12 mouse cellular contexts compared by ENCODE assay signal in genomic region chr13:54680184-54680853, GRCm38 (mm10). TPM values are rescaled to one million over a fixed set of nuclear protein-coding genes. Genes with fewer than 3 reads are reported as not detected.
A peak's percentile ranks its signal among the peaks of the same experiment; 100 is the strongest.
DNase-seq lines count a peak whose midpoint lies in the region; ATAC-seq and TF ChIP-seq lines count a peak whose summit lies in the region.
"Had no signal": no experiment of that assay in that cellular context is flagged by ENCODE, and none has a peak within 500 bp of the region (broad histone marks: within the 10 kb centered on the region; RNA-seq: fewer than 3 reads in every experiment).

No protein-coding gene starts in this region.

- H3K4me2 ChIP-seq in intestine, embryonic 16.5 days (ENCODE audit: low read depth, low read length), result no peak overlapping the region
- no peak overlapping the region for H3K4me2 ChIP-seq in intestine, postnatal 0 days (replicated peaks; ENCODE audit: low read depth)
- no peak overlapping the region for H3K4me2 ChIP-seq in midbrain, postnatal 0 days (ENCODE audit: low read depth, low read length, poor library complexity, severe bottlenecking)

- peaks cover 19% of the 10 kb centered on the region for H3K4me1 ChIP-seq in intestine, embryonic 16.5 days (ENCODE audit: control insufficient read depth, insufficient read depth, low read length)
- no peaks in the 10 kb centered on the region; the same call in 1 of the 2 replicates for H3K4me1 ChIP-seq in intestine, postnatal 0 days (replicated peaks; ENCODE audit: control insufficient read depth, insufficient read depth, low read length)
- peaks cover 12% of the 10 kb centered on the region for H3K4me1 ChIP-seq in midbrain, postnatal 0 days (ENCODE audit: insufficient read depth, low read length)

- H3K36me3 ChIP-seq in intestine, embryonic 16.5 days (ENCODE audit: control insufficient read depth, insufficient read depth, low read length), result peaks cover 21% of the 10 kb centered on the region
- peaks cover 45% of the 10 kb centered on the region for H3K36me3 ChIP-seq in intestine, postnatal 0 days (ENCODE audit: control insufficient read depth, insufficient read depth)
- peaks cover 52% of the 10 kb centered on the region for H3K36me3 ChIP-seq in midbrain, postnatal 0 days (ENCODE audit: insufficient read depth, low read length)

- no peak overlapping the region for H3K9ac ChIP-seq in intestine, embryonic 16.5 days (ENCODE audit: low read depth, low read length)
- H3K9ac ChIP-seq in intestine, postnatal 0 days (ENCODE audit: low read depth, low read length), result no peak overlapping the region
- H3K9ac ChIP-seq in midbrain, postnatal 0 days (replicated peaks; ENCODE audit: low read length, poor library complexity, severe bottlenecking), result no peak overlapping the region

- no peaks in the 10 kb centered on the region for H3K9me3 ChIP-seq in intestine, embryonic 16.5 days (ENCODE audit: control insufficient read depth, low read length)
- no peaks in the 10 kb centered on the region for H3K9me3 ChIP-seq in intestine, postnatal 0 days (ENCODE audit: control insufficient read depth)
- H3K9me3 ChIP-seq in midbrain, postnatal 0 days (ENCODE audit: low read length), result no peaks in the 10 kb centered on the region

- no peaks in the 10 kb centered on the region for H3K27me3 ChIP-seq in intestine, embryonic 16.5 days (replicated peaks; ENCODE audit: control insufficient read depth, insufficient read depth, low read length)
- no peaks in the 10 kb centered on the region for H3K27me3 ChIP-seq in intestine, postnatal 0 days (replicated peaks; ENCODE audit: control insufficient read depth, insufficient read depth, low read length)
- H3K27me3 ChIP-seq in midbrain, postnatal 0 days (ENCODE audit: insufficient read depth, low read length), result no peaks in the 10 kb centered on the region

- ATAC-seq in intestine, embryonic 16.5 days, result 0 out of 2 replicates have a peak, but pooled peaks have one; percentile 23
- no peak for ATAC-seq in intestine, postnatal 0 days
- no peak for ATAC-seq in midbrain, postnatal 0 days (ENCODE audit: low FRiP score)
- ATAC-seq: CD4-positive, CD25-positive, alpha-beta regulatory T cell, adult 4 months had no signal

- WGBS in intestine, embryonic 16.5 days, result 78% methylated on average over 17 of the region's 17 CpGs
- 78% methylated on average over 17 of the region's 17 CpGs for WGBS in intestine, postnatal 0 days
- WGBS in midbrain, postnatal 0 days, result 74% methylated on average over 17 of the region's 17 CpGs

- DNase-seq in c-Kit-negative CD71-positive TER-119-positive erythroid progenitor cells, embryonic 14.5 days (ENCODE audit: low read depth, low spot score), result peak; percentile 74
- DNase-seq in liver, result peak; percentile 92
- DNase-seq in spleen, postnatal 14 days (ENCODE audit: low spot score in 2 of 2), result peak; percentile 50 to 59
- no peak for DNase-seq in midbrain, postnatal 0 days (ENCODE audit: low spot score)
- DNase-seq in ovary, postnatal 36 days (ENCODE audit: low spot score), result no peak
- DNase-seq: kidney, postnatal 14 days; lung, postnatal 4 days had no signal

- H3K4me3 ChIP-seq in intestine, embryonic 16.5 days (ENCODE audit: low read length), result no peak overlapping the region
- H3K4me3 ChIP-seq in intestine, postnatal 0 days (ENCODE audit: low read depth, low read length), result no peak overlapping the region
- H3K4me3 ChIP-seq in midbrain, postnatal 0 days (ENCODE audit: low read depth, low read length), result no peak overlapping the region

- no peak for TF ChIP-seq CTCF in intestine, postnatal 0 days (IDR thresholded peaks at IDR 0.05; ENCODE audit: low read depth)
- TF ChIP-seq CTCF in midbrain, postnatal 0 days (IDR thresholded peaks at IDR 0.05), result no peak

- no peak overlapping the region for H3K27ac ChIP-seq in intestine, embryonic 16.5 days (ENCODE audit: low read length)
- H3K27ac ChIP-seq in intestine, postnatal 0 days (ENCODE audit: low read depth, low read length), result no peak overlapping the region; the same call in 1 of the 2 replicates
- no peak overlapping the region for H3K27ac ChIP-seq in midbrain, postnatal 0 days (ENCODE audit: low read depth, low read length)

RNA-seq across cellular contexts. Expression of gene Rnf44, which starts 13.4 kb away (rescaled TPM):
- polyA plus RNA-seq in intestine, embryonic 16.5 days (2015; fragmentation: Nextera tagmentation; extraction: Ambion mirVana), result 48.9 and 59.3 TPM in 2 replicates
- 73.0 and 75.1 TPM in 2 replicates for polyA plus RNA-seq in intestine, postnatal 0 days (2015; fragmentation: Nextera tagmentation; extraction: Ambion mirVana)
- 67.6 and 71.2 TPM in 2 replicates for total RNA-seq in midbrain, postnatal 0 days (2014; rRNA removed)
- 51.7 and 52.0 TPM in 2 replicates for polyA plus RNA-seq in midbrain, postnatal 0 days (2015; fragmentation: Nextera tagmentation; extraction: Ambion mirVana)

RNA-seq across cellular contexts. Expression of gene Cdhr2, which starts 20.9 kb away (rescaled TPM):
- polyA plus RNA-seq in intestine, embryonic 16.5 days (2015; fragmentation: Nextera tagmentation; extraction: Ambion mirVana), result 64.2 and 94.9 TPM in 2 replicates
- 267 and 292 TPM in 2 replicates for polyA plus RNA-seq in intestine, postnatal 0 days (2015; fragmentation: Nextera tagmentation; extraction: Ambion mirVana)
- total RNA-seq in midbrain, postnatal 0 days (2014; rRNA removed), result 0.33 and 0.52 TPM in 2 replicates
- 0.65 and 0.84 TPM in 2 replicates for polyA plus RNA-seq in midbrain, postnatal 0 days (2015; fragmentation: Nextera tagmentation; extraction: Ambion mirVana)
- total RNA-seq: gastrocnemius, adult 18-20 months had no signal
- polyA plus RNA-seq: CD4-positive, CD25-positive, alpha-beta regulatory T cell, adult 4 months; limb, embryonic 11.5 days had no signal

RNA-seq across cellular contexts. Expression of gene Faf2, which starts 58.7 kb away (rescaled TPM):
- polyA plus RNA-seq in intestine, embryonic 16.5 days (2015; fragmentation: Nextera tagmentation; extraction: Ambion mirVana), result 61.0 and 70.2 TPM in 2 replicates
- 43.9 and 45.9 TPM in 2 replicates for polyA plus RNA-seq in intestine, postnatal 0 days (2015; fragmentation: Nextera tagmentation; extraction: Ambion mirVana)
- total RNA-seq in midbrain, postnatal 0 days (2014; rRNA removed), result 49.3 and 57.9 TPM in 2 replicates
- polyA plus RNA-seq in midbrain, postnatal 0 days (2015; fragmentation: Nextera tagmentation; extraction: Ambion mirVana), result 53.0 and 56.4 TPM in 2 replicates

Comparison
In these comparisons a context has a peak if more than half of its experiments do, and no peak if none do; other contexts are left out.
1. DNase-seq: peak in c-Kit-negative CD71-positive TER-119-positive erythroid progenitor cells, embryonic 14.5 days (single experiment), liver (single experiment) and spleen, postnatal 14 days (2 of 2); none in midbrain, postnatal 0 days (single experiment) and ovary, postnatal 36 days (single experiment).
2. RNA of gene Cdhr2, which starts 20.9 kb away (polyA plus RNA-seq): 267 to 292 TPM in intestine, postnatal 0 days and 64.2 to 94.9 TPM in intestine, embryonic 16.5 days; 0.65 to 0.84 TPM in midbrain, postnatal 0 days; every median in the first group is over 10 times any median in the second.